Mouse (Mus musculus) adipocyte (in vitro differentiated cells): ENCODE data around the gene Zfp628.

ENCODE experiments used
- DNase-seq: peaks from one replicate; pipeline ENCODE4 v3.0.0-alpha.2; 2016; ENCODE audit warnings: low spot score

The Zfp628 gene

DNA sequence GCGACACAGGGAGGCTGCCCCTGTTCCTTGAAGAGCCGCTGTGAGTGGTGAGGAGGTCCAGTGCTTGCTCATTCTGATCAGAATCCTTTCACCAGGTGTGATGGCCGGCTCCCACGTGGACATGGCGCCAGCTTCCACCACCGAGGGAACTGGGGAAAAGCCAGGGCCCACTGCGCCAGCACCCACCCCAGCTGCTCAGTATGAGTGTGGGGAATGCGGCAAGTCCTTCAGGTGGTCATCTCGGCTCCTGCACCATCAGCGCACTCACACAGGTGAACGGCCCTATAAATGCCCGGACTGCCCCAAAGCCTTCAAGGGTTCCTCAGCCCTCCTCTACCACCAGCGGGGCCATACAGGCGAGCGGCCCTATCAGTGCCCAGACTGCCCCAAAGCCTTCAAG is 3.7 kb downstream of the Zfp628 start:
- no peak for DNase-seq

GRCm38 (mm10) chr7:4919096-4919495 is 4.1 kb downstream of the Zfp628 start:
- no peak for DNase-seq

- DNase-seq, result no peak
Observed at GRCm38 (mm10) chr7:4919971-4920370, 5.0 kb downstream of the Zfp628 start.

- no peak for DNase-seq
Observed at GRCm38 (mm10) chr7:4920496-4920895, 5.5 kb downstream of the Zfp628 start.

- no peak for DNase-seq
Observed at GRCm38 (mm10) chr7:4920976-4921823, 6.2 kb downstream of the Zfp628 start.

GRCm38 (mm10) chr7:4921824-4922482 is 6.9 kb downstream of the Zfp628 start, which contains the start of gene Nat14:
Gene Nat14 (plus strand): TSS chr7:4922028.
- DNase-seq, result no peak

DNA sequence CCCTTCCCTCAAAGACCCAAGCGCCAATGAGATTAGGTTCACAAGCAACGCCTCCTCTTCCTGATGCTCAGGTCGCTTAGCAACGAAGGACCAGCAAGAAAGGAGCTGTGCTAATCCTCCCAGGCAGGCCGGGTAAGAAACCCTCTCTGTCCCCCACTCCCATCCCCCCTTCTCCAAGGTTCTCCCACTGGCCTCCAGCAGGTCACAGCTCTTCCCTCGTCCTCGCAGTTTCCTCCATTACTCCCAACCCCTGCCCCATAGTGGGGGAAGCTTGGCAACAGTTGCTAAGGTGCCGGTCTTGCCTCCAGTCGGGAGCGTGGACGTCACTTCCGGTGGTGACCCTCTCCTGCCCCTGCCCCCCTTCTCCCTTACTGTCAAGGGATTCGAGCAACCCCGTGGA is 7.5 kb downstream of the Zfp628 start:
- DNase-seq, result no peak

DNA sequence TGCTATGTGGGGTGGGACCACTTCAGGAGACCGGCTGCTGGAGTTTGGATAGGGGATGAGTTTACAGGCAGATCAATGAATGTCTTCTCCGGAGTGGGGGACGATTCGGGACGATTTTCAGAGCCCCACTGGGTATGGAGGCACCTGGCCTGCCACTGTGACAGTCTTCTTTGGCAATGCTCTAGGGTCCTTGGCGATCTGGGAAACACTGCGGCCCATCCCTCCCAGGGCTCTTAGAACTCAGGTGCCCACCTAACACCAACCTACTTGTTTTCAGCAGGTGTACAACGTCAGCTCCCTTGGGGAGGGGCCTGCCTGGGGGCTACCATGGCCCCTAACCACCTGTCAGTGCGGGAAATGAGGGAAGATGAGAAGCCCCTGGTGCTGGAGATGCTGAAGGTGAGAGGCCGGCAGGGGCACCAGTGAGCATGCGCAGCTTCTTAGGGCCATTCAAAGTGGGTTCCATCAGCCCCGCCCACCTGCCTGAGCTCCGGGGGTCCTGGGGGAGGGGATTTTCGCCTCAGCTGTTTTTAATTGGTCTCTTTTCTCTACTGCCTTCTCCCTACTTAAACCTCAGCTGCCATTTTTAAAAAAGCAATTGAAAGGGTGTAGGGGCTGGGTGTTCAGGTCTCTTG is 8.0 kb downstream of the Zfp628 start:
- no peak for DNase-seq

DNA sequence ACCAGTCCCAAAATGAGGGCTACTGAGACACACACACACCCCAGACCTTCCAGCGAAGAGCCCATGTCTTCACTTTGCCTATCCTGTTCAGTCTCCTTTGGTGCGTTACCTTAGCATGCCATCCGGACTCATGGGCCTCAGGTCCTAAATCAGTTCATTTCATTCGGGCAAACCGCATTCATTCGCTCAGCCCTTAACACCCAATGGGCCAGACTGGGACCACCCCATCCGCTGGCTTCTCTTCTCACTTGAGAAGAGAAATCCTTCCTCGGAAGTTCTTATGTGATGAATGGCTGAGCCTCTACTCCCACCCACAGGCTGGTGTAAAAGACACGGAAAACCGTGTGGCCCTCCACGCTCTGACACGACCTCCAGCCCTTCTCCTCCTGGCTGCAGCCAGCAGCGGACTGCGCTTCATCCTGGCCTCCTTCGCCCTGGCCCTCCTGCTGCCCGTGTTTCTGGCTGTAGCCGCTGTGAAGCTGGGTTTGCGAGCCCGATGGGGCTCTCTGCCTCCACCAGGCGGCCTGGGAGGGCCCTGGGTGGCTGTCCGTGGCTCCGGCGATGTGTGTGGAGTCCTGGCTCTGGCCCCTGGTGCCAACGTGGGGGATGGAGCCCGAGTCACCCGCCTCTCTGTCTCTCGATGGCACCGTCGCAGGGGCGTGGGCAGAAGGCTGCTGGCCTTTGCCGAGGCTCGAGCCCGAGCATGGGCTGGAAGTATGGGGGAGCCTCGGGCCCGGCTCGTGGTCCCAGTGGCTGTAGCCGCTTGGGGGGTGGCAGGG is 8.8 kb downstream of the Zfp628 start:
- peak; percentile 25 for DNase-seq

DNA sequence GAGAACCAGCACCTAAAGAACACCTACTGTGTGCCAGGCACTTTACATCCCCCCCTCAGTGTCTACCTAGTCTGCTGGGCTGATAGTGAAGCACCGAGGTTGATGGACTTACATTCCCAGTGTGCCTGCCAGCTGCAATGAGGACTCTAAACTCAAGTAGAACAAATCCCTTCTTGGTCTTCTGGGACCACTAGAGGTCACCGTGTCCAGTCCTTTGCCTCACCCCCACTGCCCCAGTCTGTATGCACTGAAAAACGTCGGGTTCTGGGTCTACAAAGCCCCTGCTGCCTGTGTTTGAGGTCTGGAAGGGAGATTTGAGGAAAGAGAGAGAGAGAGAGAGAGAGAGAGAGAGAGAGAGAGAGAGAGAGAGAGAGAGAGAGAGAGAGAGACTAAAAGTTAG is 9.5 kb downstream of the Zfp628 start:
- DNase-seq, result peak; percentile 43

GRCm38 (mm10) chr7:4924891-4925301 is 9.9 kb downstream of the Zfp628 start:
- peak; percentile 58 for DNase-seq

GRCm38 (mm10) chr7:4925441-4926381 is 10.7 kb downstream of the Zfp628 start, which contains the start of gene Ssc5d:
Gene Ssc5d (plus strand): TSS chr7:4925785.
- DNase-seq, result peak; percentile 55

DNA sequence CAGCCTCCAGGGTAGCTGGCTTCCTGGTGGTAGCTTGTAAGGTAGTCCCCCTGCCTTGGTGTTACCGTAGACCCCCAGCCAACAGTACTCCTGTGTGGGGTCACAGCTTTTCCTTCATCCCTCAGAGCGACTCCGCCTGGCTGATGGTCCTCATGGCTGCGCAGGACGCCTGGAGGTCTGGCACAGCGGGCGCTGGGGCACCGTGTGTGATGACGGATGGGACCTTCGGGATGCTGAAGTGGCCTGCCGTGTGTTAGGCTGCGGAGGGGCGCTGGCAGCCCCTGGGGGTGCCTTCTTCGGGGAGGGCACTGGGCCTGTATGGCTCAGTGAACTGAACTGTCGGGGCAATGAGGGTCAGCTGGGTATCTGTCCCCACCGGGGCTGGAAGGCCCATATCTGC is 11.8 kb downstream of the Zfp628 start:
- DNase-seq, result no peak

DNA sequence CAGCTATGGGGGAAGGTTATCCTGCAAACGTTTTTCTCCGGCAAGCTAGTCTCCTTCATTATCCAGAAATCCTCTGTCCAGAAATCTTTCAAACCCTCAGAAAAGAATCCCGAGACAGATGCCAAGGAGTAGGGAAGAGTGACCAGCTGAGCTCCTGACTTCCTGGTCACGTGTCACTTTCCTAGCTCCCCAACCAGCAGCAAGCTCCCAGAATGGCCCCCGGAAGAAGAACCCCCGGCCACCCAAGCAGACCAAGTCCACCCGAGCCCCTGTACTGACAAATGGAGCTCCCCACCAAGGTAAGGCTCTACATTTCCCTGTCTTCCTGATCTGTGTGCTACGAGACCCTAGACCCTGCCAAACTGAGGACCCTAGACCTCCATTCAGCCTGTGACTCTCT is 12.7 kb downstream of the Zfp628 start:
- no peak for DNase-seq

DNA sequence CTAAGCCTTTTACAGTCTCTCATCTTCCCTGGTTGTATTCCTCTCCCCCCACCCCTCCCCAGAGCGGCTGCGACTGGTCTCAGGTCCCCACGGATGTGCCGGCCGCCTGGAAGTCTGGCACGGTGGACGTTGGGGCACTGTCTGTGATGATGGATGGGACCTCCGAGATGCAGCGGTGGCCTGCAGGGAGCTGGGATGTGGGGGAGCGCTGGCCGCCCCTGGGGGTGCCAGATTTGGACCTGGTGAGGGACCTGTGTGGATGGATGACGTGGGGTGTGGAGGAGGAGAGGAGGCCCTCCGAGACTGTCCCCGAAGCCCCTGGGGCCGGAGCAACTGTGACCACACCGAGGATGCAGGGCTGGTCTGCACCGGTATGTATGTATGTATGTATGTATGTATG is 13.3 kb downstream of the Zfp628 start:
- no peak for DNase-seq

GRCm38 (mm10) chr7:4933103-4933502 is 18.1 kb downstream of the Zfp628 start:
- no peak for DNase-seq

- no peak for DNase-seq
Observed at GRCm38 (mm10) chr7:4934160-4934914, 19.3 kb downstream of the Zfp628 start.

- no peak for DNase-seq
Observed at GRCm38 (mm10) chr7:4936832-4937231, 21.8 kb downstream of the Zfp628 start.

GRCm38 (mm10) chr7:4937392-4937791 is 22.4 kb downstream of the Zfp628 start:
- no peak for DNase-seq

DNA sequence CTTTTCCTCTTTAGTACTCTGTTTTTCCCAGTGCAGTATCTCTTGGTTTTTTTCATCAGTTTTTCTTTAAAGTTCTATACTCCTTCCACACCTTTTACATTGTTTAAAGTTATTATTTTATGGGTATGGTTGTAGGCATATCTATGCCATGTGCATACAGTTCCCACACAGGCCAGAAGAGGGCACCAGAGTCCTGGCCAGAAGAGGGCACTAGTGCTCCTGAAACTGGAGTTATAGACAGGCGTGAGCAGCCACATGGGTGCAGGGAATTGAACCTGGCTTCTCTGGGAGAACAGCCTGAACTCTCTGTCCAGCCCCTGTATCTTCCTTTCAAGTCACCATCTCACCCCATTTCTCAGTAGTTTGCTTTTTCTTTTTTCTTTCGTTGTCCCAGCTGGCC is 23.4 kb downstream of the Zfp628 start:
- DNase-seq, result peak; percentile 52
